Mouse (Mus musculus) gastrocnemius, adult 8-10 months (tissue): ENCODE data around the gene Gm10282. TPM values are rescaled to one million over a fixed set of nuclear protein-coding genes. Genes with fewer than 3 reads are reported as not detected.

ENCODE experiments used
- DNase-seq, 2 experiments: peaks; one replicate each; pipeline ENCODE4 v3.0.0; 2022; ENCODE audit warnings: low spot score in 2 of 2
- total RNA-seq, 4 experiments: library from RNA; stranded (reverse); gene quantifications; 2 replicates each; pipeline ENCODE4 v1.2.4; 2022

The Gm10282 gene
- 1 to 10 TPM; 1.7 to 3.2 (median 2.8) TPM for total RNA-seq

DNA sequence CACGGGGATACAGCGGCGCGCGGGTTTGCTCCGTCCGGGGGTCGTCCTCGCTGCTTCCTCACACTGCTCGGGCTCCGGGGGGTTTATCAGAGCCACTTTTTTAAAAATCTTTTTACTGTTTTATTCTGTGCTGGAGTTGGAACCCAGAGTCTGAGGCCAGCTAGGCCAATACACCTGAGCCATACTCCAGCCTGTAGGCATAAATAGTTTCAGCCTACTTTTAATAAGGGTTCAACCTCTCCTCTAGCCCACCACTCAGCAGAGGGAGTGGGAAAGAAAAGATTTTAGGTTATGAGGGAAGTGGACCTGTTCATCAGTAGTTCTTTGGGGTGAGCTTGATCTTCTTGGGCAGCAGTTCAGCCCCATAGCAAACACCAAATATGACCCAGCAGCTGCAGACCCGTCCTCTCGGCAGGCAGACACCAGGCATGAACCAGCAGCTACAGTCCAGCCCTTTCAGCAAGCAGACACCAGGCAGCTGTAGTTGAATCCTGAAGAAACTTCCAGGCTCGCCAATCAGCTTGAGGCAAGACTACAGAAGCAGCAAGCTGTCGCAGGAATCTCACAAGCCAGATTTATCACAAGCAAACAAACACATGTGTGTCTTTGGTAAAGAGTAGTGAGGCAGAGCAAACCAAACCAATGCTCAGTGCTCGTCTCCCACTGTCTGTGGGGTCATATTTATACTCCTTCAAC lies at the start of gene Gm10282:
TSS of gene Gm10282 (minus strand) at position 51 of the 696 bp plus-strand sequence.
- DNase-seq, result no peak

DNA sequence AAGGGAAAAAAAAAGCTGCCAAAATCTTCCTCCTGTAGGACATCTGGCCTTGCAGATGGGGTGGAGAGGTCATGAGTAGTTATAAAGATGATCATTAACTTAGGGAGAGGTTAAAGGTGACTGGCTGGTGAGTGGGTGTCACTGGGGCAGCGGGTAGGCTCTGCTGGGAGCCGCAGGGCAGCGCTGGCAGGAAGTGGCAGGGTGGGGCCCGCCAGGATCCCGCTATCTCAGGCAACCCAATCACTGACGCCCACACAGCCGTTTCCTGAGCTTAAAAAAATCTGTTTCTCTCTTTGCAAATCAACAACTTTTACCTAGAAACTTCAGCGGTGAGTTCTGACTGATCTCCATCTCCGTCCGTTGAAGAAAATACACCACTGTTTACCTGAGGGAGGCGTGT lies 49.2 kb upstream of the Gm10282 start:
- DNase-seq, result no peak

DNA sequence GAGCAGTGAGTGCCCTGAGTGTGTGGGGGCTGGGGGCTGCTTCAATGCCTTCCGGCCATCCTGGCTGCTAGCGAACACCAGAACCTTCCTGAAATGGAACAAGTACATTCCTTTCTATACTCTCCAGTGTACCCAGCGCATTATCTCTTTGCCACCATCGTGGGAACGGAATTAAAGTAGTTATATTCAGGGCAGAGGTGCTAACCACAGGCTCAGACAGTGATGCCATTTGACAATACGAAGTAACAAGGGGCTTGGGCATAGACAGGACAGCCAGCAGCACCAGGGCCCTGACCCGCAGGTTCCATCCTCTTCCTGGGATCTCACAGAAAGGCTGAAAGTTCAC lies 48.6 kb upstream of the Gm10282 start:
- DNase-seq, result no peak

DNA sequence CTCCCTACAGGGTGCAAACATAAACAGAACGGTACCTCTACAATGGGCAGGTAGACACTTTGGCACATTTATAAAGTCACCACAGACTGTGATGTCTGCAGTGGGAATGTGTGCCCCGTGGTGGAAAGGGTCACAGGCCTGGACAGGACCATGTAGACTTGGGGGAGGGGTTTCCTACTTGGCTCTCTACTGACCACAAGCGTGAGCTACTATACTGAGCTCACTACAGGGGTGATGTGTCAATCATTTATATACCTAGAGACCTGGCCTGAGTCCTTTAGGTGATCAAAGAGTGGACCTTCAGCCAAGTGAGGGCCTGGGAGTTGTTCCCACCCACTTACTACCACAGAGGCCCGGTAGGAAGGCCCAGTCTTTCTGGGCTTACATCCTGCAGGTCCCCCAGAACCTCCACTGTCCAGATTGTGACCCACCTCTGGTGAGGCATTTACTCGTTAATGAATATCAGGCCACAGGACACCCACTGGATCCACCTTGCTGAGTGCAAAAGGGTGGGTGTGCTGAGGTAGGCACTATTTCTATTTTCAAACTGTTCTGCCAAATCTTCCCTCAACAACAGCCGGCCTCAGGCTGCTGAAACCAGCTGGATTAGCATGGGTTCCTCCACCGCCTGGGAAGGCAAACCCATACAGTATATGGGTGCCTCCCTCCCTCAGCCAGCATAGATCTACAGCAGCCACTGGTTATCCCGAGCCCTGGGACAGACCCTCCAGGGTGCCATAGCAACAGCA lies 48.1 kb upstream of the Gm10282 start:
- DNase-seq, result no peak

DNA sequence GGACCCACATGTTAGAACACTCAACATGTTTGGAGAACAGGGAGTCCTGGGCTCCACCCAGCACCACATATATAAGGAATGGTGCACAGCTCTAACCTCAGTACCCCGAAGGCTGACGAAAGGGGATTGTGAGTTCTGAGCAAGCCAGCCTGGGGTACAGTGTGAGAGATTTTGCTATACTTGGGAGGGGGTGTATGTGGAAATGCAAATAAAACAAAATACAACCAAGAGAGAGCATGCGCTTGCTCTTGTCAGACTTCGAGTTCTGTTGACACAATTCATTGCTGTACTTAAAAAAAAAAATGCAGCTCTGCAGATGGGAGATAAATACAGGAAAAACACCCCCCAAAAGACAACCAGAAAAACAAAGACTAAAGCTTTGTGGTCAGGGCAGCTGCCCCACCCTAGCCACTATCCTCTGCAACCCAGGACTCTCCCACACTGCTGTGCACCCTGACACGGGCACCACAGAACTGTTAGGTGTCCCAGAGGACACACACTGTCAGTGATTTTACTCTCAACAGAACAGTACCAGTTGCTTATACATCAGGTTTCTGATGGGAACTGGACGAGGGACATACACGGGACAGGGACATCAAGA lies 46.4 kb upstream of the Gm10282 start:
- no peak for DNase-seq

DNA sequence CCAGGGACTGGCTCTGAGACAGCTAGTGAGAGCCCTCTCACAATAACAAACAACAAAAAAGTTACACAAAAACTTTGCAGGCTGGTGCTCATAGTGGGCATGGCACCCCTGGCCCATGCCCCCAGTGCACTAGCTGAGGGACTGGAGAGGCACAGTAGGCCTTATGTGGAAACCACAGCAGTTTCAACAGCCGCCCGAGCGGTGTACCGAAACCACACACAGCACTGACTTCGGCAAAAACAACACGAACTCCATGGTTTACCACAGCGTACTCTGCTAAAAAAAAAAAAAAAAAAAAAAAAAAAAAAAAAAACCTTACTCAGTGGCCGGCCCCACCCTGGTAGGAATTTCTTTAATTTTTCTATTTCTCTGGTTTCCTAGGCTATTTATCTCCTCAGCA lies 45.7 kb upstream of the Gm10282 start:
- no peak for DNase-seq

DNA sequence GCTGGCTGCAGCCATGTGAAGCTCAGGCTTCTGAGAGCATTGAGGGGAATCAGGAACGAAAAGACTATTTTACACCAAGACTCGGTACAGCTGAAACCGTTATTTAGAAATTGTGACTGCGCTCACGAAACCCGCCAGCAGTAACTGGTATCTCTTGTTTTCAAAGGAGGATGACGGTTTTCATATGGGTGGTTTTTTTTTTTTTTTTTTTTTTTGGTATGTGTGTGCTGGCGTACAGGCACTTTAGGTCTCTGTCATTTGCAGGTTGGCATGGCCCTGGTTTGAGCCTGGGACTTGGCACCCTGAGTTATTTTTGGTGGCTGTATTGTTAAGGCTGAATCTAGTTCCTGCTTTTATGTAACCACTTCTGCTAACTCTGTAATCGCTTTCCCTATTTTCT lies 44.8 kb upstream of the Gm10282 start:
- DNase-seq, result no peak

DNA sequence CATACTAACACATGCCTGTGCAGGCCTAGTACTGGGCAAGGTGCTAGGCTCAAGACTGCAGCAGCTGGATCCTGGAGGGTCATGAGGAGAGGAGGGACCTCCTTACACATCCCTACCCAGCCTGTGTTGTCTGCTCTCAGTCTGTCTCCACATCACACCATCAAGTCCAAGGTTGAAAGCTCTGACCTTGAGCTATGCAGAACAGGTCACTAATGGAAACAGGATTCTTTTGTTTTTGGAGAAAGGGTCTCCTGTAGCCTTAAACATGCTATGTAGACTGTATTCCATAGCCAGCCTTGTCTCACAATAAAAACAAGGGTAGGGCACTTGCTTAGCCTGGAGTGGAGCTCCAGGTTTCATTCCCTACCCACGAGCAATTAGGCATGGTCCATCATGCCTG lies 43.9 kb upstream of the Gm10282 start:
- DNase-seq, result no peak

DNA sequence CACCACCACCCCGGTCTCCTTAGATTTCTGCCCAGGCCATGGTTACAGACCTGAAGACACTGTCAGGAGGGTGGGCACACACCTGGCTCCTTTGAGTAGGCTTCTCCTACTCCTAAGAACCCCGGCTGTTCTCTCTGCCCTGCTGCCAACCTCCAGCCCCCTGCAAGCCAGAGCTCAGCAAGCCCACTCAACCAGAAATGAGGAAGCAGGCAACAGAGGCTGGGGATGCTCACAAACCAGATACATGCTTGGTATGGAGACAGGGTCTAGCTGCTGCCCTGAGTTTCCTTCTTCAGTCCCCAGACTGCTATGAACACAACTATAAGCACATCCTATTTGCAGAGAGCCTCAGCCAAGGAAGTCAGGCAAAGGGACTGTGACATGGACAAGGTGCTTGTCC lies 43.1 kb upstream of the Gm10282 start:
- DNase-seq, result no peak

DNA sequence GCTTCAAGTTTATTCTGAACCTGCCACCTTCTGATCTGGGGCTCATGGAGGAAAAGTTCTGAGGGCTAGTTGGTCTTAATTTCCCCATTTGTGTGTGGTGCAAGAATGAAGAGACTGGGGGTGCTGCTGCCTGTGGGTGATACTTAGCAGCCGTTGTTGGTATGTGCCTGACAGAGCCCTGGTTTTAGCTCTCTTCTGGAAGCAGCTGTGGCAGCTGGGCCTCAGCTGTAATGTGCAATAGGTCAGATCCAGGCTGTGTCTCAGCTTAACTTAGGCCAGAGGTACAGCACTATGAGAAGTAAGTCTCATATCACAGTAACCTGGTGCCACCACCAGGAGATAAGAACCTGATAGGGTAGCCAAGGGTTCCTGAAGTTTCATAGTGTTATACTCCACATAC lies 42.5 kb upstream of the Gm10282 start:
- DNase-seq, result no peak

DNA sequence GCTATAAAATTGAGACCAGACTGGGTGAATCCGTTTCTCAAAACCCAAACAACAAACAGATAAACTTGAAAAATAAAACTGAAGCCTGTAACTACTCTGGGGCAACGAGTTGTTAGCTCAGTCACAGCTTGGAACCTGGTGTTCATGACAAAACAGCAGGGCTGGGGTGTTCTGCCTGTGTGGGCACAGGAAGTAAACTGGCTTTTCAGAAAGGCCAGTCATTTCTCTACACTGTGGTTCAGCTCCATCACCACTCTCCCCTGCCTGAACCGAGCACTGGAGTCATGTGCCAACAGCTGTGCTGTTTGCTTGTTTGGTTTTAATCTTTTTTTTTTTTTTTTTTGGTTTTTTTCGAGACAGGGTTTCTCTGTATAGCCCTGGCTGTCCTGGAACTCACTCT lies 38.7 kb upstream of the Gm10282 start:
- DNase-seq, result no peak

DNA sequence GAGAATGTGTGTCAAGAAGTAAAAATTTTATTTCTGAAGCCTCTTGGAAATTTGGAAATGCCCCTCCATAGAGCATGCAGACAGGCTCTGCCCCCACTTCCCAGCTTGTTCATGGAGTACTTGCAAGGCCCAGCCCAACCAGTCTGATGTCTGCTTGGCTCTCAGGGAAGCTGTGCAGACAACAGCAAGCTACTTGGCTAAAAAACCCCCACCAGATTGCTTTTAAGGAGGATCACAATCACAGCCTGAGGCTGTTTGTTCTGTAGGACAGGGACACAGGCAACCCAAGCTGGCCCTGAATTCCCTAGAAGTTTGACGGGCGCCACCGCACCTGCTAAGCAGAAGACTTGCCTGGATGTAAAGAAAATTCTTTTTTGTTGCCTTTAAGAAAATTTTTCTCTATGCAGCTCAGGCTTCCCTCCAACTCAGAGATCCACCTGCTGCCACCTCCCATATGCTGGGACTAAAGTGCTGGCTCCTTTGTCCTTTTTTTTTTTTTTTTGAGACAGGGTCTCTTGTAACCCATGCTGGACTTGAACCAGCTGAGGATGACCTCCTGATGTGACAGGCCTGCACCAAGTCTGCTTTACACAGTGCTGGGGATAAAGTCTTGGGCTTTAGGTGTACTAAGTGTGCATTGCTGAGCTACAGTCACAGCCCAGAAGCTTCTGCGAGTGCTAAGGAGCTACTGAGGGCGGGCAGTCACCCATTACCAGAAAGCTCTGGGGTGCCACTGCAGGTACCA lies 37.7 kb upstream of the Gm10282 start:
- no peak for DNase-seq

DNA sequence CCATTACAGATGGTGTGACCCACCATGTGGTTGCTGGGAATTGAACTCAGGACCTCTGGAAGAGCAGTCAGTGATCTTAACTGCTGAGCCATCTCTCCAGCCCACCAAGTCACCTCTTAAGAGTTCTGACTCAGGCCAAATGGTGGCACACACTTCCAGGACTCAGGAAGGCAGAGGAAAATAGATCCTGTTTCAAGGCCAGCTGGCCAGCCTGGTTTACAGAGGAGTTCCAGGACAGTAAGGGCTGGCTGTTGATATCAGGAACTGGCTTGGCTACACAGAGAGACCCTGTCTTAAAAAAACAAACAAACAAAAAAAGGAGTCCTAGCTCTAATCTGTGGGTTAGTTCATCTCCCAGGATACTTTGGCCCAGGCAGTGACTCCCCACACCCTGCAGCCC lies 32.0 kb upstream of the Gm10282 start:
- no peak for DNase-seq

DNA sequence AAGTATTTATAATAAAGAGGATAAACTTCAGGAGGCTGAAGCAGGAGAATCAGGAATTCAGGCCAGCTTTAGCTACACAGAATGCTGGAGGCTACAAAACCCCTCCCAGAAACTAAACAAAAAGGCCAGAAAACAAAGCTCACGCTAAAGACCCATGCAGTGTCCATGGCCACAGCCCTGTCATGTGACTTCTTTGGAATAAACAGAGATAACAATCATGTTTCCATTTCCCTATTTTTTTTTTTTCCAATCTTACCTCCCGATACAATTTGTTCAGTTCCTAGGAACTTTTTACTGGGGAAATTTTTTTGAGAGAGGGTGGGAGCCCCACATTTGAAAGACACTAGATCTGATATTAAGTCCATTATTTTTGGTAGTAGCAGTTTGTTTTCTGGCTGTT lies 31.2 kb upstream of the Gm10282 start:
- DNase-seq, result no peak

DNA sequence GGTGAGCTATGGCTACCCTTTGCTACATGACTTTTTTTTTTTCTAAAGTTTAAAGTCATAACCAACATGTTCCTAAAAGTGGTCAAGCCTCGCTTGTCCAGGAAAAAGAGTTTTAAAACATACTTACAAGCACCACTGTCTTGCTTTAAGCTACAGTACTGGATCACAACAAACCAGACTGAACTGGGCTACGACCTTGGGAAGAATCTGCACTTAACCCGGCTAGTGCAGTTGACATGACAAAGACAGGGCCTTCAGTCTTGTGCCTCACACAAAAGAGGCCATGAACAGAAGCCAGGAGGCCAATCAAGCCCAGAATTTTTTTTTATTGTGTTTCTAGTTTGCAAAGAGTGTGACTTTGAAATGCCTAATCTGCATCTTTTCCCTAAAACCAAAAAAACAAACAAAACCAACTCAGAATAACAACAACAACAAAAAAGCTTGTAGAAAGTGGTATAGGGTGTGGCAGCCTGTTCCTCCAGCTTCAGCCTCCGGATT lies 29.1 kb upstream of the Gm10282 start:
- no peak for DNase-seq

DNA sequence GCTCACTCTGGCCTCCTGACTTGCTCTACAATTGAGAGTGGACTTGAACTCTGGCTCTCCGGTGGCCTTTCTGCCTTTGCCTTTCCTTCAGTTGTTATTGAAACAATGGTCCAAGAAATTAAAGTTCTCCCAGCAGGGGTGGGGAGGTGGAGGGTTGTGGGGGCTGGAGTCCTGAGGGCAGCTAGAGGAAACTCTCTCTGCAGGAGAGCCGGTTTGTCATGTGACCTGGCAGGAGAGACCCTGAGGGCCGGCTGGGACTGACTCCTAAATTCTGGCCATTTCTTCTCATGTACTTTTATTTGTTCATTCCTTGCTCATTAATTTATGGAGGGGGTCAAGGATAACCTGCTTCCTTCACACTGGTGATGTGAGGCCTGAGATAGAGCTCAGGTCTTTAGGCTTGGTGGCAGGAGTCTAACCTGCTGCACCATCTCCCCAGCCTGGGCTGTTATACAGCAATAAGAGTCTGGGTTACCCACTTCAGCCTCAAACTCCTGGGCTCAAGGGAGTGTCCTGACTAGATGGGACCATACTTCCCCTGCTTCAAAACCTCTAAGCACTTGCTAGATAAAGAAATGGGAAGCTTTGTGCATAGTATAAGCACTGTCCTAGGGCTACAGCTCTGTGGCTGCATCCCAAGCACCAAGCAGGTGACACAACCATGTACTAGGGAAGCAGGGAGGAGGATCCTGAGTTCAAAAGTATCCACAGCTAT lies 28.5 kb upstream of the Gm10282 start:
- no peak for DNase-seq

DNA sequence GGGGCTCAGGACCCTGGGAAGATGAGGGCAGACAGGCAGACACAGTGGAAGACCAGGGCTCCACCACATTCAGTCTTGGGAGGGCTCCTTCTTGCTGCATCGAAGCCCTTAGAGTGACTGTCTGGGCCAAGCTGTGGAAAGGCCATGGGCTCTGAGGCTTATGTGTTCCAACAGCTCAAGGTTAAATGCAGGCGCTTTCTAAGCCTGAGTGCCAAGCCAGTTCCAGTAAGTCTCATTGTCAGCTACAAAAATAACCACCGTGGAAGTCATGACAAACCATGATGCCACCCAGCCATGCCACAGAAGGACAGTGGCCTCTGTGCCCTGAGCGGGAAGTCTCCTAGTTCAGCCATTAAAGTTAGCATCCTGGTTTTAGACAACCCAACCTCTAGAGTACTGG lies 26.6 kb upstream of the Gm10282 start:
- DNase-seq, result no peak

DNA sequence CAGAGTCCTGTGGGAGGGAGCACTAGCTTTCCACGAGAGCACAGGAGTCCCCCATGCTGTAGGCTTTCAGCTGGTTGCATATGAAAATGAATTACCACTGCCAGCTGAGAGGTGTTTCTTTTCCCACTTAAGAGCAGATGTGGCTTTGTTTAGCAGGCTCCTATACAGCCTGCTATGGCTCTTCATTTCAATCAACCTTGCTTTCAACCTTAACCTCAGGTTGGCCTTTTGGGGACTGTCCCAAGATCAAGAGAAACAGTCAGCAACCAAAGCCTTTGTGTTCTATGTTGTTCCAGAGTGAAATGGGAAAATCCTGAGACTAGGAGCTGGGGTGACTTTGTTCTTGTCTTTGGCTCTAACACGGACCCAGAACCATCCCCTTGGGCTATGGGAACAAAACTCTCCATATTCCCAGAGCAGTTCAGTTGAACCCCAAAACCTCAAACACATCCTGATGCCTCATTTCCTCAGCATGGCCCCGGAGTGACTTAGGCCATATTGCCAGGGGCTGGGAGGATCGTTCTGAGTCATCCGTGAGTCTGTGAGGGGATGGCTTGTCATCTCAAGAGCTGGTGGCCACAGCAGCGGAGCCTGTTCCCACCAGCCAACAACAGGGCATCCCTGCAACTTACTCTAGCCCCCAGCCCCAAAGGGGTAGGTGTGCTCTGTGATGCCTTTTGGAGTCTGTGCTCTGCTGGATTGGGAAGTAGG lies 25.9 kb upstream of the Gm10282 start:
- DNase-seq, result no peak

DNA sequence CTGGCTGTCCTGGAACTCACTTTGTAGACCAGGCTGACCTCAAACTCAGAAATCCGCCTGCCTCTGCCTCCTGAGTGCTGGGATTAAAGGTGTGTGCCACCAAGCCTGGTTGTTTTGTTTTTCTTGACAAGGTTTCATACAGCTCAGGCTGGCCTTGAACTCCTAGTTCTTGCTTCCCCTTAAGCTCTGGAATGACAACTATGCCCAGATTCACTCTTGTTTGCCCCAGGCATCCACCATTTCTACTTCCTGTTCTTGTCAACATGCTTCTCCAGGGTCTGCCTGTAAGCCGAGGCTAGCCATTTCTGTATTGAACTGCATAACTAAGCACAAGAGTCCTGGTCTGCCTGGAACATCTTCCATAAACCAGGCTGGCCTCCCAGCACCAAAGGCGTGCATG lies 24.1 kb upstream of the Gm10282 start:
- no peak for DNase-seq

DNA sequence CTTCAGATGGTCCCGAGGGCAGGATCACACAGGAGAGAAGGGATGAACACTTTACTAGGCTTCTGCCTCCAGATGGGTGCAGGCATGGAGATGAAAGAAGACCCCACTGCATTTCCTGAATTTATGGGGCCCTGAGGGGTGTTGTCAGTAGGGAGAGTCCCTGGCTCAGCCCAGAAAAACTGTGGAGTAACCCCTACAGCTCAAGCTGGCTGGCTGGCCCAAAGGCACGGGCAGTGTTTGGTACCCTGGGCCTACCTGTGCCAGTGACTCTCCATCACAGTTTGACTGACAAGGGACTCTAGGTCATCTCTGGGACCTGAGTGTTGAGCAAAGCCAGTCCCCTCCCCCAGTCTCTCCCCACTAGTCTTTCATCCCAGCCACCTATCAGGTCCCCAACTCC lies 19.6 kb upstream of the Gm10282 start:
- DNase-seq, result no peak
